10 mouse cellular contexts compared by ENCODE assay signal in the genomic region with DNA sequence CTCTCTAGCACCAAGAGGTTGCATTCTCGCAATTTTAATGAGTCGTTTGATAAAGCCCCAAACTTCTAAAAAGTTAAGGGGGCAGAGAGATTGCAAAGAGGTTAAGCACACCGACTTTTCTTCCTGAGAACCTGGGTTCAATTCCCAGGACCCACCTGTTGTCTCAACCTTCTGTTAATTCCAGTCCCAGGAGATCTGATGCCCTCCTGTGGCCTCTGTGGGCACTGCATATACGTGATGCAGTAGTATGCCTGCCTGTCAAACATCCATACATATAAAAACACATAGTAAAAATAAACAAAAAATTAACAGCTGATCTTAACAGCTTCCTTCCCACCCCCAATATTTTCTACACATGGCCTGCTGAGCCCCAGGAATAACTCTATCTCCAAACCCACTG.
DNase-seq lines count a peak whose midpoint lies in the region; ATAC-seq lines count a peak whose summit lies in the region.
"Had no signal": no experiment of that assay in that cellular context is flagged by ENCODE, and none has a peak within 500 bp of the region (broad histone marks: within the 10 kb centered on the region; RNA-seq: fewer than 3 reads in every experiment).

No protein-coding gene starts in this region.

- DNase-seq in cerebellum, adult 11 months = peak; percentile 9
- peak; percentile 29 for DNase-seq in midbrain, embryonic 10.5 days (ENCODE audit: low spot score)
- peak; percentile 47 for DNase-seq in brain, adult 2 months (ENCODE audit: low read depth, low spot score)
- DNase-seq in kidney, postnatal 36 days = peak; percentile 36 to 81
- DNase-seq in thymus, adult 18-20 months = peak; percentile 15 to 22

- H3K27me3 ChIP-seq in midbrain, embryonic 10.5 days (ENCODE audit: low read depth, poor library complexity, severe bottlenecking) = no peaks in the 10 kb centered on the region
- H3K27me3 ChIP-seq in midbrain, embryonic 15.5 days (replicated peaks) = no peaks in the 10 kb centered on the region
- H3K27me3 ChIP-seq: heart, embryonic 15.5 days had no signal

- 67% methylated on average over 4 of the region's 4 CpGs for WGBS in midbrain, embryonic 10.5 days
- WGBS in midbrain, embryonic 15.5 days = 73% methylated on average over 4 of the region's 4 CpGs

- H3K9ac ChIP-seq in midbrain, embryonic 15.5 days = no peak overlapping the region
- H3K9ac ChIP-seq: heart, embryonic 15.5 days had no signal

- no peak overlapping the region for H3K4me2 ChIP-seq in midbrain, embryonic 15.5 days
- H3K4me2 ChIP-seq: heart, embryonic 15.5 days had no signal

- no peaks in the 10 kb centered on the region for H3K36me3 ChIP-seq in midbrain, embryonic 10.5 days
- no peaks in the 10 kb centered on the region for H3K36me3 ChIP-seq in midbrain, embryonic 15.5 days (replicated peaks)
- H3K36me3 ChIP-seq: heart, embryonic 15.5 days had no signal

- no peak overlapping the region for H3K27ac ChIP-seq in midbrain, embryonic 10.5 days (replicated peaks)
- H3K27ac ChIP-seq in midbrain, embryonic 15.5 days = no peak overlapping the region
- H3K27ac ChIP-seq: heart, embryonic 15.5 days had no signal

- H3K9me3 ChIP-seq in midbrain, embryonic 10.5 days (replicated peaks) = no peaks in the 10 kb centered on the region
- no peaks in the 10 kb centered on the region for H3K9me3 ChIP-seq in midbrain, embryonic 15.5 days
- H3K9me3 ChIP-seq: heart, embryonic 15.5 days; megakaryocyte, embryonic 14.5 days had no signal

- H3K4me1 ChIP-seq in midbrain, embryonic 10.5 days = peaks cover 13% of the 10 kb centered on the region
- H3K4me1 ChIP-seq in midbrain, embryonic 15.5 days = peaks cover 3% of the 10 kb centered on the region

- no peak overlapping the region for H3K4me3 ChIP-seq in midbrain, embryonic 10.5 days
- no peak overlapping the region for H3K4me3 ChIP-seq in midbrain, embryonic 15.5 days
- H3K4me3 ChIP-seq: heart, embryonic 15.5 days; megakaryocyte, embryonic 14.5 days had no signal

- no peak for ATAC-seq in cerebellum, adult (ENCODE audit: insufficient number of reproducible peaks, low FRiP score, low TSS enrichment)
- no peak for ATAC-seq in midbrain, embryonic 15.5 days (replicated peaks)
- ATAC-seq in frontal cortex, adult (ENCODE audit: low TSS enrichment) = no peak
